Mouse (Mus musculus): ENCODE data around the gene Sema3g.

DNA sequence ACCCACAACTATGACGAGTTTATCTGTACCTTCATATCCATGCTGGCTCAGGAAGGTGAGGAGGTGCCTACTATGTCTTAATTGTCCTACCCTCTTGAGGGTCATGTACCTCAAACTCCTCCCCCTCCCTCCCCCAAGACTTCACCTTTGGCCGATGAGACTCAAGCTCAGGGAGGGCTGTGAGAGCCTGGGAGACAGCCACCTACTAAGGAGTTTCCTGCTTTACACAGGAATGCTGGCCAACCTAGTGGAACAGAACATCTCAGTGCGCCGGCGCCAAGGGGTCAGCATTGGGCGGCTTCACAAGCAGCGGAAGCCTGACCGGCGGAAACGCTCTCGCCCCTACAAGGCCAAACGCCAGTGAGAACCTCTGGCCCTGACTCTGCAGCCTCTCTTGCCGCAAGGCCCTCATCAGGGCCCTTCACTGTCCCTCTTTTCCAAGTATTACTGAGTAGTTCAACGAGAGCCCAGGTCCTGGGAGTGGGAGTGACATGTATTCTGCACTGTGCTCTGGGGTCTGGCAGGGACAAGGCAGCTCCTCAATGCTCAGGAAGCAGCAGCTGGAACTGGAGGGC, 40.9 kb downstream of the Sema3g start:
- TF ChIP-seq CTCF (IDR thresholded peaks at IDR 0.05; ENCODE audit: extremely low read depth, insufficient read length, insufficient replicate concordance, low read depth, low read length): no peak
- TF ChIP-seq POLR2A (IDR thresholded peaks at IDR 0.05; ENCODE audit: low read depth, low read length): no peak

Data from small intestine, adult 2 months (tissue).